Mouse (Mus musculus) forebrain, embryonic 15.5 days (tissue): Measurements from ENCODE around the gene Cacna2d4. TPM values are rescaled to one million over a fixed set of nuclear protein-coding genes. Genes with fewer than 3 reads are reported as not detected.

Experiments
- ATAC-seq: fragments of 200-750 bp; cut with Nextera tagmentation; replicated peaks from 2 replicates; pipeline ENCODE4 v1.8.0; 2017; ENCODE audit warnings: mild to moderate bottlenecking, moderate TSS enrichment, moderate library complexity
- H3K27ac ChIP-seq: fragments of 300-500 bp; sonication (generic); replicated peaks from 2 replicates; pipeline ENCODE4 v1.5.1; 2015; ENCODE audit warnings: mild to moderate bottlenecking, inconsistent platforms
- H3K27me3 ChIP-seq: fragments of 300-500 bp; sonication (generic); 2 replicates; pipeline ENCODE4 v1.6.1; 2015; ENCODE audit warnings: inconsistent platforms
- H3K36me3 ChIP-seq: fragments of 300-500 bp; sonication (generic); 2 replicates; pipeline ENCODE4 v1.6.1; 2015; ENCODE audit warnings: mild to moderate bottlenecking, inconsistent platforms
- H3K4me1 ChIP-seq: fragments of 300-500 bp; sonication (generic); 2 replicates; pipeline ENCODE4 v1.6.1; 2015; ENCODE audit warnings: inconsistent platforms
- H3K4me2 ChIP-seq: fragments of 300-500 bp; sonication (generic); replicated peaks from 2 replicates; pipeline ENCODE4 v1.6.1; 2015; ENCODE audit warnings: mild to moderate bottlenecking, inconsistent platforms
- H3K4me3 ChIP-seq: fragments of 300-500 bp; sonication (generic); 2 replicates; pipeline ENCODE4 v1.5.1; 2015; ENCODE audit warnings: mild to moderate bottlenecking, inconsistent platforms
- H3K9ac ChIP-seq: fragments of 300-500 bp; sonication (generic); replicated peaks from 2 replicates; pipeline ENCODE4 v1.6.1; 2015; ENCODE audit warnings: mild to moderate bottlenecking, inconsistent platforms
- H3K9me3 ChIP-seq: fragments of 300-500 bp; sonication (generic); 2 replicates; pipeline ENCODE4 v1.6.1; 2016; ENCODE audit warnings: inconsistent platforms
- WGBS: fragments of 180-500 bp; shearing (Covaris S2); methylation state at CpG from one replicate; pipeline ENCODE4 v1.1.7; 2015; ENCODE audit warnings: mixed read lengths; 5-methylcytosine and 5-hydroxymethylcytosine counted together
- polyA plus RNA-seq: library from polyadenylated mRNA; unstranded; fragments of >200 nt; fragmentation: Nextera tagmentation; extraction: Ambion mirVana; gene quantifications from 2 replicates; pipeline ENCODE4 v1.2.1, GENCODE M21; 2015

Cacna2d4 gene
- 0.11 and 0.37 TPM in 2 replicates for polyA plus RNA-seq

GRCm38 (mm10) chr6:119236241-119236640 is at the start of gene Cacna2d4:
Gene Cacna2d4, plus strand, starts transcription at chr6:119236526.
- ATAC-seq, result no peak
- no peaks in the 10 kb centered on the region for H3K9me3 ChIP-seq
- H3K27ac ChIP-seq, result peak within 1 kb of the TSS; percentile 67
- H3K27me3 ChIP-seq, result no peaks in the 10 kb centered on the region
- WGBS, result 45% methylated on average over 1 of the region's 1 CpGs
- no peaks in the 10 kb centered on the region for H3K36me3 ChIP-seq
- no peak within 1 kb of the TSS for H3K4me2 ChIP-seq
- H3K4me1 ChIP-seq, result peaks cover 17% of the 10 kb centered on the region
- H3K4me3 ChIP-seq, result no peak within 1 kb of the TSS
- no peak within 1 kb of the TSS for H3K9ac ChIP-seq

- no peak for ATAC-seq
- Histone ChIP-seq H3K36me3 (peaks cover 31% of the 10 kb centered on the region; the same call in 1 of the 2 replicates), H3K4me3 (no peak overlapping the region), H3K9me3 (no peaks in the 10 kb centered on the region), H3K9ac (no peak overlapping the region), H3K4me2 (no peak overlapping the region), H3K27ac (no peak overlapping the region), H3K4me1 (no peaks in the 10 kb centered on the region), H3K27me3 (no peaks in the 10 kb centered on the region)
- 57% methylated on average over 8 of the region's 8 CpGs for WGBS
Observed at GRCm38 (mm10) chr6:119186658-119187057, 49.7 kb upstream of the Cacna2d4 start.

GRCm38 (mm10) chr6:119187631-119188030 is 48.7 kb upstream of the Cacna2d4 start:
- H3K4me2 ChIP-seq, result no peak overlapping the region
- no peak overlapping the region for H3K27ac ChIP-seq
- H3K9me3 ChIP-seq, result no peaks in the 10 kb centered on the region
- no peak for ATAC-seq
- H3K9ac ChIP-seq, result no peak overlapping the region
- H3K4me3 ChIP-seq, result no peak overlapping the region
- 46% methylated on average over 6 of the region's 6 CpGs for WGBS
- peaks cover 31% of the 10 kb centered on the region; the same call in 1 of the 2 replicates for H3K36me3 ChIP-seq
- no peaks in the 10 kb centered on the region for H3K4me1 ChIP-seq
- no peaks in the 10 kb centered on the region for H3K27me3 ChIP-seq

- no peak overlapping the region for H3K4me3 ChIP-seq
- no peak overlapping the region for H3K9ac ChIP-seq
- H3K36me3 ChIP-seq, result peaks cover 46% of the 10 kb centered on the region
- no peaks in the 10 kb centered on the region for H3K27me3 ChIP-seq
- 90% methylated on average over 4 of the region's 4 CpGs for WGBS
- H3K4me2 ChIP-seq, result no peak overlapping the region
- 0 out of 2 replicates have a peak, but pooled peaks cover 2% of the 10 kb centered on the region for H3K4me1 ChIP-seq
- ATAC-seq, result no peak
- no peaks in the 10 kb centered on the region for H3K9me3 ChIP-seq
- H3K27ac ChIP-seq, result no peak overlapping the region
Observed at GRCm38 (mm10) chr6:119191478-119191877, 44.8 kb upstream of the Cacna2d4 start.

- no peak for ATAC-seq
- H3K9ac ChIP-seq, result no peak overlapping the region
- no peak overlapping the region for H3K27ac ChIP-seq
- H3K27me3 ChIP-seq, result no peaks in the 10 kb centered on the region
- H3K4me3 ChIP-seq, result no peak overlapping the region
- no peaks in the 10 kb centered on the region for H3K9me3 ChIP-seq
- H3K36me3 ChIP-seq, result peaks cover 40% of the 10 kb centered on the region
- peaks cover 24% of the 10 kb centered on the region for H3K4me1 ChIP-seq
- 93% methylated on average over 15 of the region's 15 CpGs for WGBS
- H3K4me2 ChIP-seq, result no peak overlapping the region
Observed at GRCm38 (mm10) chr6:119193571-119194154, 42.7 kb upstream of the Cacna2d4 start.

- H3K9ac ChIP-seq, result no peak overlapping the region
- H3K27me3 ChIP-seq, result no peaks in the 10 kb centered on the region
- H3K9me3 ChIP-seq, result no peaks in the 10 kb centered on the region
- ATAC-seq, result no peak
- H3K27ac ChIP-seq, result no peak overlapping the region
- no peak overlapping the region for H3K4me2 ChIP-seq
- peaks cover 40% of the 10 kb centered on the region for H3K36me3 ChIP-seq
- H3K4me3 ChIP-seq, result no peak overlapping the region
- peaks cover 29% of the 10 kb centered on the region for H3K4me1 ChIP-seq
- 92% methylated on average over 9 of the region's 9 CpGs for whole genome bisulfite sequencing
Observed at GRCm38 (mm10) chr6:119194161-119194560, 42.2 kb upstream of the Cacna2d4 start.

GRCm38 (mm10) chr6:119194601-119195000 is 41.7 kb upstream of the Cacna2d4 start:
- no peak overlapping the region for H3K9ac ChIP-seq
- H3K27me3 ChIP-seq, result no peaks in the 10 kb centered on the region
- H3K27ac ChIP-seq, result no peak overlapping the region
- H3K36me3 ChIP-seq, result peaks cover 36% of the 10 kb centered on the region
- 91% methylated on average over 7 of the region's 7 CpGs for WGBS
- no peak overlapping the region for H3K4me3 ChIP-seq
- H3K9me3 ChIP-seq, result no peaks in the 10 kb centered on the region
- no peak for ATAC-seq
- H3K4me1 ChIP-seq, result peaks cover 33% of the 10 kb centered on the region
- H3K4me2 ChIP-seq, result no peak overlapping the region

GRCm38 (mm10) chr6:119196382-119197305 is 39.7 kb upstream of the Cacna2d4 start, which contains the start of gene Cacna1c:
Gene Cacna1c, minus strand, starts transcription at chr6:119196418.
- Histone ChIP-seq H3K4me3 (no peak within 1 kb of the TSS), H3K36me3 (peaks cover 23% of the 10 kb centered on the region), H3K27ac (no peak within 1 kb of the TSS; the same call in 1 of the 2 replicates), H3K27me3 (no peaks in the 10 kb centered on the region), H3K4me2 (no peak within 1 kb of the TSS), H3K9me3 (no peaks in the 10 kb centered on the region), H3K9ac (no peak within 1 kb of the TSS), H3K4me1 (peaks cover 41% of the 10 kb centered on the region)
- no peak for ATAC-seq
- WGBS, result 66% methylated on average over 17 of the region's 17 CpGs

- H3K27ac ChIP-seq, result peak overlapping the region; percentile 74
- no peak overlapping the region for H3K9ac ChIP-seq
- H3K4me2 ChIP-seq, result no peak overlapping the region; the same call in 1 of the 2 replicates
- WGBS, result 17% methylated on average over 15 of the region's 15 CpGs
- no peaks in the 10 kb centered on the region for H3K27me3 ChIP-seq
- ATAC-seq, result peak; percentile 89
- H3K4me3 ChIP-seq, result no peak overlapping the region
- peaks cover 23% of the 10 kb centered on the region for H3K36me3 ChIP-seq
- no peaks in the 10 kb centered on the region for H3K9me3 ChIP-seq
- H3K4me1 ChIP-seq, result peaks cover 41% of the 10 kb centered on the region
Observed at GRCm38 (mm10) chr6:119198534-119199273, 37.6 kb upstream of the Cacna2d4 start.

- H3K4me3 ChIP-seq, result no peak overlapping the region
- no peak overlapping the region for H3K4me2 ChIP-seq
- H3K27me3 ChIP-seq, result no peaks in the 10 kb centered on the region
- WGBS, result 26% methylated on average over 8 of the region's 8 CpGs
- H3K4me1 ChIP-seq, result peaks cover 41% of the 10 kb centered on the region
- peak overlapping the region; percentile 74 for H3K27ac ChIP-seq
- peaks cover 19% of the 10 kb centered on the region for H3K36me3 ChIP-seq
- no peaks in the 10 kb centered on the region for H3K9me3 ChIP-seq
- H3K9ac ChIP-seq, result no peak overlapping the region
- ATAC-seq, result no peak
Observed at GRCm38 (mm10) chr6:119199274-119199879, 36.9 kb upstream of the Cacna2d4 start.

- no peaks in the 10 kb centered on the region for H3K27me3 ChIP-seq
- H3K4me1 ChIP-seq, result peaks cover 43% of the 10 kb centered on the region
- H3K36me3 ChIP-seq, result peaks cover 21% of the 10 kb centered on the region
- no peak overlapping the region for H3K4me3 ChIP-seq
- no peak overlapping the region for H3K27ac ChIP-seq
- 83% methylated on average over 5 of the region's 5 CpGs for WGBS
- H3K4me2 ChIP-seq, result no peak overlapping the region
- no peak for ATAC-seq
- H3K9me3 ChIP-seq, result no peaks in the 10 kb centered on the region
- no peak overlapping the region for H3K9ac ChIP-seq
Observed at GRCm38 (mm10) chr6:119200362-119200761, 36.0 kb upstream of the Cacna2d4 start.
